Mouse (Mus musculus) testis, adult 2 months (tissue): Measurements from ENCODE around the gene Olfr282.

ENCODE experiments used
- CTCF ChIP-seq: fragments of 200-500 bp; IDR thresholded peaks from 2 replicates; pipeline ENCODE4 v1.5.1; 2012; ENCODE audit warnings: low read depth, mild to moderate bottlenecking, inconsistent platforms, low read length, moderate library complexity; ENCODE audit not compliant: control insufficient read depth, insufficient read depth, insufficient replicate concordance
- POLR2A ChIP-seq: fragments of 200-500 bp; IDR thresholded peaks from 2 replicates; pipeline ENCODE4 v1.6.1; 2012; ENCODE audit warnings: low read depth, mild to moderate bottlenecking, inconsistent platforms, low read length, moderate library complexity; ENCODE audit not compliant: control insufficient read depth

- no peak for TF ChIP-seq POLR2A
- no peak for TF ChIP-seq CTCF
Measured at GRCm38 (mm10) chr15:98425188-98425587, 5.8 kb upstream of the Olfr282 start.
